Mouse (Mus musculus) adrenal gland, postnatal 36 days (tissue): ENCODE measurements around the gene Rapgef5. TPM values are rescaled to one million over a fixed set of nuclear protein-coding genes. Genes with fewer than 3 reads are reported as not detected.

Source experiments
- DNase-seq, 2 experiments: peaks; one replicate each; pipeline ENCODE4 v3.0.0; 2021; ENCODE audit warnings: mixed read lengths in 1 of 2
- total RNA-seq, 2 experiments: library from RNA; stranded (reverse); gene quantifications; 2 replicates each; pipeline ENCODE4 v1.2.3; 2021

Gene Rapgef5
- total RNA-seq, 2 experiments from 2014 or later, result 35.2 to 43.7 TPM

DNA sequence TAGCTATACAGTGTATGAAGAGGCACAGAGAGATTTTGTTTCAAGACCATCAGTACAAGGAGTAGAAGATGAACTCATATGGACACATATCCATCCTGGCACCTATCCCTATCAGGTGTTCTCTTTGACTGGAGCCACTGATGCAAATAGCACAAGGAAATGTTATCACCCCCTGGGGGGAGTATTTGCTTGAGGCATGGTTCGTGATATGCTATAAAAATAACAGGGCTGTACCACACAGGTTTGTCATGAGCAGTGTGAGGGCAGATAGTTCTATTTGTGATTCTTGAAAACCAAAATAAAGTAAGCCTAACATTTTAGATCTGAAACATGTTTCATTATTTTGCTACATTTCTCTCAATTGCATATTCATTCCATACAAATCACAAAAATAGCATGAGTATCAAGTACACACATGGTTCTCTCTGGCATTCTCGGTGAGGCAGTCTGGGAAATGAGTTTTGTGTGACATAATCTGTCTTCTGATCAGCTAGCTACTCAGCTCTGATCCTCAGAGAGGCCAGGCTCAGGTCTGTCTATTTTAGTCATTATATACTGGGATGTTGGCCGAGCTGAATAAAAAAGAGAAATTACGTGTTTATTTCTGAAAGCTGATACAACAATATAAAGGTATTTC, 12.3 kb downstream of the Rapgef5 start:
- no peak for DNase-seq

DNA sequence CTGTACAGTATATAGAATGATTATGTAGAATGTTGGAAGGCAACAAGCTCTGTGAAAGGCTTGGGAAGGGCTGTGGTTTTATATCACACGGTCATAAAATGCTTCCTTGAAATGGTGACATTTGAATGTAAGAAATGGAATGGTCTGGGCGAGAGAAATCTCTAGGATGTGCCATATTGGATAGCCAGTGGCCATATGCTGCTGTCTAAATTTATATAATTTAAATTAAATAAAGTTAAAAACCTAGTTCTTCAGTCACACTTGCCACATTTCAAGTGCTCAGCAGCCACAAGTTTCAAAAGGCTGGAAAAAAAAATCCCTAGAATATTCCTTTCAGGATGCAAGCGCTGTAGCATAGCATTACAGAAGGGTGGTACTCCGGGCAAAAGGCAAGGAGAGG, 14.8 kb downstream of the Rapgef5 start:
- no peak for DNase-seq

DNA sequence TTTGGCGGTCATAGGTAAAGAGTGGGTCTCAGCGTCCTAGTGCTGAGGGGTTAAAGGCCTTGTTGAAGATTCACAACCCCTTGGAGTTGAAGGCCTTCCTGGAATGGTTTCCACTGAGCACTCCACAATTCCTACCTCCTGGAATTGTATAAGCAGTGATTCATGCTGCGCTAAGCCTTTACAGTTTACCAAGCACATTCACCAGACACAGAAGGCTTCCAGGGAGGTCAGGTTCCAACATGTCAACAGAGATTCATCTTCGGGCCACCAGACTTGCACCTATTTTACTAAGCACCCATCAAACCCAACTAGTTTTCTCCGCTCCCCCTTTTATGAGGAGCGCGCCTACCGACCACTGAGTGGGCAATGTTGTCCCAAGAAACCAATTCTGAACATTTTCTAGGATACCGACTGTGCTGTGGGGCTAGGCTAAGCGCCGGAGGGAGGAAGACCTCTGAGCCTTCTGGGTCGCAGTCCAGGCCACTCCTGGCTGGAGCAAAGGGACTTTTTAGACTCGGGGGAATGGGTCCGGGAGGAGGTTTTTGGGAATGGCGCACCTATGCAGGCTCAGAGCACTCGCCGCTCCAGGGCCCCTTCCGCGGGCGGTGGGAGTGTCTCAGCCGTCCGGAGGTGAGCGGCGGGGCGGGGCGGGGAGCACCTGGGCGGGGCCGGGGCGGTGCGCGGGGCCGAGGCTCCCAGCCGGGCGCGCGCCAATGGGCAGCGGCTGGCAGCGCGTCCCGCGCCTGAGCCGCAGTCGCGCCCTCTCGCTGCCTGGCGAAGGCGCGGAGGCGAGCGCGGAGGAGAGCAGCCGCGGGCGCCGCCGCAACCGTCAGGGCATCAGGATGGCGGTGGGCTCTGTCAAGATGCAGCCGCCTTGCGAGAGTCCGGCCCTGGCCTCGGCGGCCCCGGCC, 17.2 kb downstream of the Rapgef5 start:
- DNase-seq, result peak; percentile 59 to 77

GRCm38 (mm10) chr12:117534087-117534751, 17.9 kb downstream of the Rapgef5 start:
- peak; percentile 8 to 38 for DNase-seq

DNA sequence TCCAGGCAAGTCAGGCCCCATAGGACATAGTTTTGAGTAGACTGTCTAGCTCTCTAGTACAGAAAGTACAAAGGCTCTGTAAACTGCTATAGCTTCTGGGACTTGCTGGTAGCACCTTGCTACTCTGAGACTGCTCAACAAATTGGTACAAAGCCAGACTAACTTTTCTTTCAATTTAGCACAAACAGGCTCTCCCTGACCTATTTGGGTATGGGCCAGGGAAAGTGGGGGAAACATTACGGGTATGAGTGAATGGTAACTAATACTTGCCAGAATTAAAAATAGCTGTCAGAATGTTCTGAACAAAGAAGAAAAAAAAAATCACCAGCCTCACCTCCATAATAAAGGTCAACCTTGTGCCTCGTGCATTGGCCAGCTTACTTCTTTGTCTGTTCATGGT, 24.1 kb downstream of the Rapgef5 start:
- peak; percentile 53 to 62 for DNase-seq

- no peak for DNase-seq
Measured at GRCm38 (mm10) chr12:117545277-117545676, 29.0 kb downstream of the Rapgef5 start.

DNA sequence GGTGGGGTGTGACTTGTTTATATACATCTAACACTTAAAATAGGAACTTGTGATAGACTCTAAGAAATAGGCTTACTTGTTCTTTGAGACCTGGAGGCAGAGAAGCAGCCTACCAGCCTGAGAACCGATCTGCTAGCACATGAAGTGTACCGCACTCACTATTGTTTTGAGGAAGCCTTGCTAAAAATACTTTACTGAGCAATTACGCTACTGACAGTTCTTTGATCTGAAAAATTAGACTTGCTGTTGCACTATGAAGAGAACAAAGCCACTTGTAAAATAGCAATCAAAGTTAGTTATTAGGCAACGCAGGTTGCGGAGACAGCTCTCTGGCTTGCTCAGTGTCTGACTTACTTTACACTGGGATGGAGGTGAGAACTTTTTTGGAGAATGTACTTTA, 37.1 kb downstream of the Rapgef5 start:
- DNase-seq, result no peak

DNA sequence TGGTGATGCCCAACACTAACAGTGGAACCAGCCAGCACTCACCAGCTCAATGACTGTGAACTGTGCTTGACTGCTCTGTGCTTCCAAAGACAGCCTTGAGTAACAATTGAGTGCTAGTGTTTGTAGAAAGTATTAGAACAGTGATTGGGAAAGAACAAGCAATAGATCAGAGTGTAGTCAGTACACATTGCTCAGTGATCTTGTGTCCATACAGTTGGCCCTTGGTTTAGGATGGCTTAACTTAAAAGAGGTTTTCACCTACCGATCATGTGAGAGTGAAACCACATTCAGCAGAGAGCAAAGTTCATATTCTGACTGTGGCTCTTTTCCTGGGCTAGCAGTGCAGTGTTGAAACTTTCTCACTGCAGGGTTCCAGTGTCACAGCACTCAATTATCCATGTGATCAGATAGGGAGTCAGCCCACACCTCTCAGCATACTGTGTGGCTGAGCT, 38.4 kb downstream of the Rapgef5 start:
- DNase-seq, result no peak

DNA sequence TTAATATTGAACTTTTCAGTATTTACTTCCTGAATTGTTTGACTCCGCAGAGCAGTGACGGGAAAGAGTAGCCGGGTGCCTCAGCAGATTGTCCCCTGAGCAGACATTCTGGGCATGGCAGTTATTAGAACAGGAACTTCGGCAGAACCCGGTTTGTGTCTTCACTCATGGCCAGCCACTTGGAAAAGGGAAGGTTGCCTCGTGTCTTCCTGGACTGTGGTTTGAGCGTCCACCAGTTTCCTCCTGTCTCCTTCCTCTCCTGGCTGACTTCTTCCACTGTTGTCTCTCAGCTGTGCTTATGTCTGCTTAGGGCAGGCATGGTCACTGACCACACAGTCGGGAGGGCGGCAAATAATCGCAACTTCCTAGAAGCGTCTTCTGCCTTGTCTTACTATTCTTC, 44.2 kb downstream of the Rapgef5 start:
- peak; percentile 21 to 22 for DNase-seq

DNA sequence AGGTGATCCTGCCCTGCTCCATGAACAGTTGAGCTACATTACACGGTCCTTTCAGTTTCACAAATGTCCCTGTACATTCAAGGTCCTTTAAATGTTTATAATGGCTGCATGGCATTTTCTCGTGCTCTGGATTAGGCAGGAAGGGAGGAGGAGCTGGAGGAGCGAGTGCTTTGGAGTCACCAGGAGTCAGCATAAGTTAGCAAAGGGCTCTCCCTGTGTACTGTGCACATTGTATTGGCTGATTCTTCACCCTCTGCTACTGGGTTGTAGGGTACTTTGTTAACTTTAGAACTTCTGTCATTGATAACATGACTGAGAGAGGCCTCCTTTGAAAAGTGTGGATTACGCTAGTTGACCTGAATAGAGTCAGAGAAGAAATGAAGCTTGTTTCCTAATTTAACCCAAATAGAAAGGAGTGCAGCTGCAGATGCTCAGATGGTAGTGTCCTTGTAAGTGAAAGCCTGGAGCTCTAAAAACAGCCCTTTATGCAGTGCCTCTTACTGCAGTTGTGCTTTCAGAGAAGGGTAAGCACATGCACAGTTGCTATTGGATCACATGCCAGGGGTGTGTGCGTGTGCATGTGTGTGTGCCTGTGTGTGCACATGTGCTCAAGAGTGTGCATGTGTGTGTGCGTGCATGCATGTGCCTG, 45.3 kb downstream of the Rapgef5 start:
- no peak for DNase-seq

DNA sequence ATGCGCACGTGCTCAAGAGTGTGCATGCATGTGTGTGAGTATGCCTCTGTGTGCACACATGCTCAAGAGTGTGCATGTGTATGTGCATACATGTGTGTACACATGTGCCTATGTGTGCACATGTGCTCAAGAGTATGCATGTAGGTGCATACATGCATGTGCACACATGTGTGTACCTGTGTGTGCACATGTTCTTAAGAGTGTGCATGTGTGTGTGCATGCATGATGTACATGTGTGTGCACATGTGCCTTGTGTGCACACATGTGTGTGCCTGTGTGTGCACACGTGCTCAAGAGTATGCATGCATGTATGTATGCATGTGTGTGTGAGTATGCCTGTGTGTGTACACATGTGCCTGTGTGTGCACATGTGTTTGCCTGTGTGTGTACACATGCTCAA, 45.8 kb downstream of the Rapgef5 start:
- DNase-seq, result no peak

GRCm38 (mm10) chr12:117563859-117564258, 47.6 kb downstream of the Rapgef5 start:
- no peak for DNase-seq

DNA sequence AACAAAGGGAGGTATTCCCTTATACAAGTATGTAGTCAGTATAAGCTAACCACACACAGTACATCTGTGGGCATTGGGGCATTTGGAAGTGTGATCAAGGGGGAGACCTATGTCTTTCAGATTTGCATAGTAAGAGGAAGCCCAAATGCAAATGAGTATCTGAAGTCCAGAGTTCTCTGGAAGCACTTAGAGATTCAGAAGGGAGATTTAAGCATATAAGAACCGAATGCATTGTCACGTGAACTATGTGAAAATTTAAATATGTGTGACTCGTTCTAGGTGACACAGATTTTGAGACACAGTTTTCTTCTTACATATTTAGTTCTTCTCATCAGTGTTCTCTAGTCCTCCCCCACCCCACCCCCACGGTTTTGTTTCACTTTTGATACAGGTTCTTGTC, 50.0 kb downstream of the Rapgef5 start:
- DNase-seq, result no peak

- DNase-seq, result no peak
Measured at GRCm38 (mm10) chr12:117569671-117570070, 53.4 kb downstream of the Rapgef5 start.

- no peak for DNase-seq
Measured at GRCm38 (mm10) chr12:117584256-117584655, 68.0 kb downstream of the Rapgef5 start.

GRCm38 (mm10) chr12:117585390-117585789, 69.1 kb downstream of the Rapgef5 start:
- no peak for DNase-seq

GRCm38 (mm10) chr12:117586124-117586523, 69.8 kb downstream of the Rapgef5 start:
- DNase-seq, result peak; percentile 82 to 86

- peak in 1 of 2 experiments; percentile 11 for DNase-seq
Measured at GRCm38 (mm10) chr12:117589186-117589585, 72.9 kb downstream of the Rapgef5 start.

DNA sequence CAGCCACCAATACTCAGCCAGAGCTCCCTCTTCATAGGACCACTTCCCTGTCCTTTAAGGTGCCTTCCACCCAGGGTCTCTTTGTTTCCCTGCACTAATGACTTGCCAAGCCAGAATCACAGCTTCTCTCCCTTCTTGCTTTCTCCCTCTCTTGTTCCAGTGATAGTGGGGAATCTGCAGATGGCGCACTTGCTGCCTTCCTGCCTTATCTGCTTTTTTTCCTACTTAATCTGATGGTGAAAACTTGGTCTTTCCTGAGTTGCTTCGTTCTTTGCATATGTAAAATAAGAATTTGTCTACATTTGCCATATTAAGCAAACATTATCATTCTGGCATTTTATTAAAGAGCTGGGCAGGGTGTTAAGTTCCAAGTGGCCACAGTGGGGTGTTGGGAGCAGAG, 75.7 kb downstream of the Rapgef5 start:
- no peak for DNase-seq

DNA sequence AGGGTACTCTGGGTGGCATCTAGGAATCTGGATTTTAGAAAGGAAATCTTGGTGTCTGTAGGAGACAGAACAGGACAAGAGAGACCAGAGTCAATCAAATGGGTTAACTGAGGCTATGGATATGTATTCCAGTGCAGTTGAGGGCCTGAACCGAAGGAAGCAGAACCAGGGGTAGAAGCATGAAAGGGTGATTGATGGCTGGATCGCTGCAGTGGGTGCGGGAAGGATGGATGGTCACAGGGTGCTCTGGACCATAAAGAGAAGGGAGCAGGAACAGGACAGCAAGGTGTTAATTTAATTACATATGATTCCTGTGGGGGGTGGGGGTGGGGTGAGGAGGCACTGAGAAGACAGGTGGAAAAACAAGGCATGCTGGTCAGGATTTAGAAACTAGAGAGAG, 76.3 kb downstream of the Rapgef5 start:
- DNase-seq, result no peak

- no peak for DNase-seq
Measured at GRCm38 (mm10) chr12:117595179-117595578, 78.9 kb downstream of the Rapgef5 start.

DNA sequence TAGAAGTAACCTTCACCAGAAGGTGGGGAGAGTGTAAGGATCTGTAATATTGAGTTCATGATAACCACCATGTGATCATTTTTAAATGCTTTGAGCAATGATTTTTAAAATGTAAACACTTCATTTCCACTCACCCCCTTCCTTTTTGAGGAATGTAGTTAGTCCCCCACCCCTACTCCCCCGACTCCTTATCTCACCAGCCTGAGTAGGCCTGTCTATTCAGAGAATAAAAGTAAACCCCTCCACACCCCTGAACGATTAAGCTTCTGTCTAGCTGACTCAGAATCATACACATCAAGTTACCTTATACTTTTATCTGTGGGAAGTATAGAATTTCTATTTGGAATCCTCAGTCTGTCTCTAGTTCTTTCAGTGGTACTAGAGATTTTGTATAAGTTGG, 81.9 kb downstream of the Rapgef5 start:
- no peak for DNase-seq
